Mouse (Mus musculus) embryonic facial prominence, embryonic 11.5 days (tissue): Measurements from ENCODE around the gene Stmn1. TPM values are rescaled to one million over a fixed set of nuclear protein-coding genes. Genes with fewer than 3 reads are reported as not detected.

ENCODE experiments used
- ATAC-seq: fragments of 200-750 bp; cut with Nextera tagmentation; replicated peaks from 2 replicates; pipeline ENCODE4 v1.8.0; 2017; ENCODE audit warnings: low read depth; ENCODE audit not compliant: insufficient number of reproducible peaks, low FRiP score, low TSS enrichment
- DNase-seq: peaks from one replicate; pipeline ENCODE4 v3.0.0-alpha.2; 2015; ENCODE audit warnings: low spot score
- H3K27ac ChIP-seq: fragments of 300-500 bp; sonication (generic); replicated peaks from 2 replicates; pipeline ENCODE4 v1.5.1; 2014; ENCODE audit warnings: mild to moderate bottlenecking, low read depth, low read length, control low read depth
- H3K27me3 ChIP-seq: fragments of 300-500 bp; sonication (generic); 2 replicates; pipeline ENCODE4 v1.6.1; 2014; ENCODE audit warnings: mild to moderate bottlenecking, low read length, moderate library complexity, mixed read lengths; ENCODE audit not compliant: control insufficient read depth, insufficient read depth
- H3K36me3 ChIP-seq: fragments of 300-500 bp; sonication (generic); replicated peaks from 2 replicates; pipeline ENCODE4 v1.6.1; 2014; ENCODE audit warnings: low read depth, mild to moderate bottlenecking, low read length, moderate library complexity, mixed read lengths; ENCODE audit not compliant: control insufficient read depth, insufficient read depth
- H3K4me1 ChIP-seq: fragments of 300-500 bp; sonication (generic); 2 replicates; pipeline ENCODE4 v1.6.1; 2014; ENCODE audit warnings: low read length, mixed read lengths; ENCODE audit not compliant: control insufficient read depth, insufficient read depth
- H3K4me2 ChIP-seq: fragments of 300-500 bp; sonication (generic); 2 replicates; pipeline ENCODE4 v1.6.1; 2014; ENCODE audit warnings: low read depth, mild to moderate bottlenecking, control low read depth, low read length, moderate library complexity
- H3K4me3 ChIP-seq: fragments of 300-500 bp; sonication (generic); 2 replicates; pipeline ENCODE4 v1.5.1; 2014; ENCODE audit warnings: low read depth, low read length, control low read depth
- H3K9ac ChIP-seq: fragments of 300-500 bp; sonication (generic); replicated peaks from 2 replicates; pipeline ENCODE4 v1.6.1; 2014; ENCODE audit warnings: mild to moderate bottlenecking, control low read depth, low read length
- H3K9me3 ChIP-seq: fragments of 300-500 bp; sonication (generic); replicated peaks from 2 replicates; pipeline ENCODE4 v1.6.1; 2016; ENCODE audit warnings: mild to moderate bottlenecking, low read length, inconsistent platforms, mixed read lengths; ENCODE audit not compliant: control insufficient read depth
- WGBS: fragments of 180-500 bp; shearing (Covaris S2); extraction: QIAGEN DNeasy Blood & Tissue Kit; methylation state at CpG from one replicate; pipeline ENCODE4 v1.1.7; 2014; 5-methylcytosine and 5-hydroxymethylcytosine counted together
- polyA plus RNA-seq: library from polyadenylated mRNA; unstranded; fragments of >200 nt; fragmentation: Nextera tagmentation; extraction: Ambion mirVana; gene quantifications from 2 replicates; pipeline ENCODE4 v1.2.1, GENCODE M21; 2014

Gene Stmn1
- 3,252 and 3,396 TPM in 2 replicates for polyA plus RNA-seq

DNA sequence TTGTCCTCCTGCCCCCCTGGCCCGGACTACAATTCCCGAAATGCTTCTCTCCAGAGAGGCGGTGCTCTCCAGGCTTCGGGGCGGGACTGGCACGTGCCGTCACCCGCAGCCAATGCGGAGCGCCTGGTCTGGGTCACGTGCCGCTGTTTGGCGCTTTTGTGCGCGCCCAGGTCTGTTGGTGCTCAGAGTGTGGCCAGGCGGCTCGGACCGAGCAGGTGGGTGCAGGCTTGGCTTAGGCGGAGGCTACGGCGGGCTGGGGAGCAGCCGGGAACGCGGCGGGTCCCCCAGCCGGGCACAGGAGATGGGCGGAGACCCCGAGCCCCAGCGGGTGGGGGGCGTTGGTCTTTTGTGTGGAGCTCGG, at the start of gene Stmn1:
Gene Stmn1 (plus strand): TSS at position 106 of the 361 bp plus-strand sequence.
- WGBS: under 1% methylated on average over 31 of the region's 31 CpGs
- no peaks in the 10 kb centered on the region; the same call in 1 of the 2 replicates for H3K4me1 ChIP-seq

DNA sequence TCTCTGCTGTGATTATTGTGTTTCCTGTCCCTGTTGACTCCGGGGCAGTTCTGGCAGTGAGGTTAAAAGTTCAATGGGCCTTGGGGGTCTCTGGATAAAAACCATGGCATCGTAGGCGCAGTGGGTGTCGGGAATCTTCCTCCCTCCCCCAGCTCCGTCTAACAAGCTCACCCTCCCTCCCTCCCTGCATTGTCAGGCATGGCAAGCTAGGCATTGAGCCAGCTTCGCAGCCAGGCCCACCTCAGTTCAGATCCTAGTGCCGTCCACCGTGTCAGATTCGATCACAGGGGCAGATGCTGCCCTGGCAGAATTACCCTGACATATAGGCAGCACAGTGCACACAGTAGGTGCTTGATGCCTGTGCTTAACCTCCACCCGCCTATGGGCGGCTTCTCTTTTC, 46.1 kb upstream of the Stmn1 start:
- H3K36me3 ChIP-seq: no peaks in the 10 kb centered on the region
- H3K27ac ChIP-seq: no peak overlapping the region
- DNase-seq: no peak
- H3K9ac ChIP-seq: no peak overlapping the region
- no peak overlapping the region for H3K4me3 ChIP-seq
- no peaks in the 10 kb centered on the region for H3K27me3 ChIP-seq
- H3K9me3 ChIP-seq: no peaks in the 10 kb centered on the region
- WGBS: 58% methylated on average over 11 of the region's 11 CpGs
- no peaks in the 10 kb centered on the region for H3K4me1 ChIP-seq
- no peak for ATAC-seq
- no peak overlapping the region for H3K4me2 ChIP-seq

More for the DNA sequence above, at the start of gene Stmn1:
- Histone ChIP-seq H3K9ac (peak within 1 kb of the TSS; percentile 97), H3K36me3 (peaks cover 12% of the 10 kb centered on the region), H3K4me2 (peak within 1 kb of the TSS; percentile 86), H3K9me3 (no peaks in the 10 kb centered on the region), H3K4me3 (peak within 1 kb of the TSS; percentile 96), H3K27ac (peak within 1 kb of the TSS; percentile 92), H3K27me3 (no peaks in the 10 kb centered on the region)
- ATAC-seq (peak; percentile 96), DNase-seq (peak; percentile 98)

DNA sequence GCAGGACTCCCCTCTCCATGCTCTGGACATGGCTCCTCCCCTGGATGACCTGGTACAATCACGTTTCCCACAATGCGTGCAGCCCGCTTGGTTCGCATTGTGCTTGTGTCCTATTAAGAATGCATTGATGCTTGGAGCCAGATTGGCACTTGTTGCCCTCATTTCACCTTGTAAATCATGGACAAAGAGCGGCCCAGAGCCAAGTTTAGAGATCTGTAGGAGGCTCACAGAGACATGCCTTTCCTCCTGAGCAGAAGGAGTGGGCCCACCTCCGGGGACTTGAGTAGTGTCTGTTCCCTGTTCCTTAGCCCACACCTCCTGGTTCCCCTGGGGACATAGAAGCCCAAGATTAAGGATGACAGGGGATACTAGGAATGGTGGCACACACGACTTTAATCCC, 44.2 kb upstream of the Stmn1 start:
- 89% methylated on average over 7 of the region's 7 CpGs for WGBS
- Histone ChIP-seq H3K27ac (no peak overlapping the region), H3K4me1 (no peaks in the 10 kb centered on the region), H3K9me3 (no peaks in the 10 kb centered on the region), H3K36me3 (no peaks in the 10 kb centered on the region), H3K4me2 (no peak overlapping the region), H3K27me3 (no peaks in the 10 kb centered on the region), H3K4me3 (no peak overlapping the region), H3K9ac (no peak overlapping the region)
- DNase-seq: no peak
- no peak for ATAC-seq

DNA sequence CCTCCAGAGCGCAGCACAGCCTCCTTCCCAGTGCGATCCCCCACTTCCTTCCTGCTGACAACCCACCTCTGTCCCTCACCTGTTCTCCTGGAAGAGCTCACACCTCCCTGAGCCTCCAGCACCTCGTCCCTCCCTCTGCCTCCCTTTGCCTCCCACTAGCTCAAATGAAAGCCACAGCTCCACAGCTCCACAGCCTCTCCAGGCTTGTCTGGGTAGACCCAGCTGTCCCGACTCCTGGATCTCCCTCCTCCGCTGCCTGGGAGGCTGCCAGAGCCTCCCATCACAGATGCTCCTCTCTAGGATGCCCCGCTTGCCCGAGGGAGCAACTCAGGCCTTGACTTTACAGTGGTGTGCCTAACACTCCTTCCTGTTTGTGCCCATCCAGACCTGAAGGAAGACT, 43.0 kb upstream of the Stmn1 start:
- Histone ChIP-seq H3K9me3 (no peaks in the 10 kb centered on the region), H3K4me1 (no peaks in the 10 kb centered on the region), H3K27me3 (no peaks in the 10 kb centered on the region), H3K9ac (no peak overlapping the region), H3K36me3 (no peaks in the 10 kb centered on the region), H3K27ac (no peak overlapping the region), H3K4me3 (no peak overlapping the region), H3K4me2 (no peak overlapping the region)
- no peak for ATAC-seq
- 76% methylated on average over 7 of the region's 7 CpGs for WGBS
- DNase-seq: no peak

DNA sequence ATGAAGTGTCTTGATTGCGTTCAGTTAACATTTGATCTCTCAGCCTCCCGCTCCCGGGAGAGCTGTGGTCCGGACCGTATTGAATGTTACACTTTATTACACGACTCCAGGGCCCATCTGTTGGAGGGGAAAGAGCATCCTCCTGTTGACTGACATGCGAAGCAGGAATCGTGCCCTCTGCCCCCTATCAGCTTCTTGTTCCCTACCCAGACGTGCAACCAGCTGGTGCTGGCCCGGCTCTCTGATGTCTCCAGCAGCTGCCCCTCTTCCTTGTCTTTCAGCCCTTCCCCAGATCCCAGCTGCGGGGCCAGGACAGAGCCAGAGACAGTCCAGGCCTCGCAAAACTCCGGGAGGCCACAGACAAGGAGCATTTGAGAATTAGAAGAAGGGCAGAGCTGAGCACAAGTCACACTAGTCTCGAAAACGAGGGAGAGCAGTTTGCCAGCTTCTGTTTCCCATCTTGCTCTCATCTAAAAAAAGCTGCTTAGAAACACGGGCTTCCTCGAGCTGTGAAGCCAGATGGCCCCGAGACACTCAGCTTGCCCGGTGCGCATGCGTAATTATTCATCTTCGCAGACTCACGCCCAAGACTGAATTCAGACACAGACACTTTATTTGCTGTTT, 37.6 kb upstream of the Stmn1 start:
- H3K9me3 ChIP-seq: no peaks in the 10 kb centered on the region
- DNase-seq: peak; percentile 57
- no peaks in the 10 kb centered on the region for H3K4me1 ChIP-seq
- ATAC-seq: peak; percentile 83
- H3K4me2 ChIP-seq: no peak overlapping the region
- H3K9ac ChIP-seq: peak overlapping the region; percentile 35
- H3K36me3 ChIP-seq: no peaks in the 10 kb centered on the region
- no peaks in the 10 kb centered on the region for H3K27me3 ChIP-seq
- H3K27ac ChIP-seq: peak overlapping the region; percentile 57
- H3K4me3 ChIP-seq: no peak overlapping the region
- 29% methylated on average over 23 of the region's 23 CpGs for WGBS

DNA sequence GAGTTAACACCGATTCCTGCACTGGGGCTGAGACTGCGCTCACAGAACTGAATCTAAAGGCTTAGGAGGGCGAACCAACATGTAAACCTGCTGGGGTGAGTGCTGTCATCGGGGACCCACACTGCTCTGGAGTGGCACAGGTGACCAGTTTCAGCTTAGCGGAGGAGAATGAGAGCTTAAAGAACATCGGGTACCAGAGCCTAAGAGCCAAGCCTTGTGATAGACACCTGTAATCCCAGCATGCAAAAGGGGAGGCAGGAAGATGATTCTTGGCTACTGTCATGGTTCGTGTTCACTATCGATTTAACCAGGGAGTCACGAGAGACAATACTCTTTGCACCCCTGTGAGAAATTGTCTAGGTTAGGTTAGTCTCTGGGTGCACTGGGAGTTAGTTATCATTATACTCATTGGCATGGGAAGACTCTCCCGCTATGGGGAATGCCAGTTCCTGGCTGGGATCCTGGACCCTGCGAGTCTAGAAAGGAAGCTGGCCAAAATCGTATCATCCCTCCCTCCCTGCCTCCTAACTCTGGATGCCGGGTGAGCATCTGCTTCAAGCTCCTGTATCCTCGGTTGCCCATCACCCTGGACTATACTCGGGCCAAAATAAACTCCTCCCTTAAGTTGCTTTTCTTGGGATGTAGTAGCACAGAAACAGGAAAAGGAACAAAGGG, 35.3 kb upstream of the Stmn1 start:
- Histone ChIP-seq H3K36me3 (no peaks in the 10 kb centered on the region), H3K4me2 (no peak overlapping the region), H3K4me3 (no peak overlapping the region), H3K27ac (no peak overlapping the region), H3K9ac (no peak overlapping the region), H3K9me3 (no peaks in the 10 kb centered on the region), H3K27me3 (no peaks in the 10 kb centered on the region), H3K4me1 (no peaks in the 10 kb centered on the region)
- DNase-seq: no peak
- 88% methylated on average over 15 of the region's 15 CpGs for WGBS
- ATAC-seq: no peak

DNA sequence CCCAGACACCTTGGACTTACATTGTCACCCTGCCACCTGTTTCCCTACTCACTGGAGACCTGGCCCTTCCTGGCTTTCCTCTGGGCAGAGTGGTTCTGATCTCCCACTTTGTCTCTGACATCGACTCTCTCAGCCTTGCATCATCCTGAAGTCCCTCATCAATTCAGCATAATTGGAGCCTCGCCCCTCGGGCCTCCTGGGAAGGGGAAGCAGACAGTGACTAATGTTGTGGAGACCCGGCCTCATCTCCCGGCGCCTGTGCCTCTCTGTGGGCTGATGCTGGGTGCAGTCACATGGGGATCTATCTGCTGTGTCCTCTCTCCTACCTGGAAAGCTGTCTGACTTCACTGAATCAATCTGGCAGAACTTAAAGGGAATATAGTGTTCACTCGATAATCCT, 31.9 kb upstream of the Stmn1 start:
- ATAC-seq (no peak), DNase-seq (no peak)
- no peak overlapping the region for H3K9ac ChIP-seq
- H3K4me3 ChIP-seq: no peak overlapping the region
- 60% methylated on average over 7 of the region's 7 CpGs for WGBS
- no peaks in the 10 kb centered on the region for H3K36me3 ChIP-seq
- H3K9me3 ChIP-seq: no peaks in the 10 kb centered on the region
- H3K27ac ChIP-seq: no peak overlapping the region
- no peak overlapping the region for H3K4me2 ChIP-seq
- no peaks in the 10 kb centered on the region for H3K4me1 ChIP-seq
- no peaks in the 10 kb centered on the region for H3K27me3 ChIP-seq

DNA sequence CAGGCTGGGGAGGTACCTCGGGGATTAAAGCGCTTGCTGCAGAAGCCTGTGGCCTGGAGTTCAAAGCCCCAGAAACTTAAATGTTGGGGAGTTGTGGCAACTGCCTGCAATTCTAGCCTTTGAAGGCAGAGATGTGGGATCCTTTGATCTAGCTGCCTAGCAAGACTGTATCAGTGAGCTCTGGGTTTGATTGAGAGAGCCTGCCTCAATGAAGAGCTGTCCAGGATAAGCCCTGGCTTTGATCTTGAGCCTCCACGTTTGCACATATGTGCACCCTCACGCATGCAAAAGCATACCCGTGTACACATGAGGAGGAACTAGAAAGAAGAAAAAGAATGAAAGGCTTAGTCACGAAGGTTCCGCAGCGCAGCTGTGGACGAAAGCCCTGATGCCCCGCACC, 31.5 kb upstream of the Stmn1 start:
- H3K4me1 ChIP-seq: no peaks in the 10 kb centered on the region
- H3K27me3 ChIP-seq: no peaks in the 10 kb centered on the region
- H3K4me2 ChIP-seq: no peak overlapping the region
- H3K4me3 ChIP-seq: no peak overlapping the region
- H3K9ac ChIP-seq: no peak overlapping the region
- WGBS: 75% methylated on average over 10 of the region's 10 CpGs
- no peaks in the 10 kb centered on the region for H3K9me3 ChIP-seq
- H3K36me3 ChIP-seq: no peaks in the 10 kb centered on the region
- ATAC-seq (no peak), DNase-seq (peak; percentile 61)
- H3K27ac ChIP-seq: no peak overlapping the region
